Mouse (Mus musculus) hindlimb bud, embryonic 11.5 days (tissue): ENCODE measurements at regions not wholly inside any gene's neighbourhood (a gene's known extent, or its start where the extent isn't known, plus 50 kb on each side); places are given as distances from the start of the nearest gene placed in this dataset.

Source experiments
- DNase-seq: peaks from one replicate; pipeline ENCODE4 v3.0.0-alpha.2; 2012; ENCODE audit warnings: low read depth, low spot score; ENCODE audit errors: extremely low spot score

- no peak for DNase-seq
Observed at GRCm38 (mm10) chr13:70418156-70418555, 219.3 kb downstream of the Ice1 start.

- DNase-seq, result no peak
Observed at GRCm38 (mm10) chr13:70439419-70439818, 198.0 kb downstream of the Ice1 start.

- DNase-seq, result no peak
Observed at GRCm38 (mm10) chr13:70446940-70447339, 190.5 kb downstream of the Ice1 start.

- no peak for DNase-seq
Observed at GRCm38 (mm10) chr13:70454592-70455390, 182.6 kb downstream of the Ice1 start.

GRCm38 (mm10) chr13:70458406-70458805 is 179.0 kb downstream of the Ice1 start:
- no peak for DNase-seq

GRCm38 (mm10) chr13:70464996-70465395 is 172.4 kb downstream of the Ice1 start:
- no peak for DNase-seq

- no peak for DNase-seq
Observed at GRCm38 (mm10) chr13:70474746-70475145, 162.7 kb downstream of the Ice1 start.

GRCm38 (mm10) chr13:70475366-70475765 is 162.1 kb downstream of the Ice1 start:
- no peak for DNase-seq

GRCm38 (mm10) chr13:70499302-70499701 is 138.1 kb downstream of the Ice1 start:
- no peak for DNase-seq
